Mouse (Mus musculus) heart, postnatal 10 days (tissue): ENCODE data around the gene Tcl1b3. TPM values are rescaled to one million over a fixed set of nuclear protein-coding genes. Genes with fewer than 3 reads are reported as not detected.
"Not testable (repeated sequence)": the region's sequence is repeated elsewhere in the genome, so short reads cannot be mapped to it uniquely, and the experiment has no call there.

Experiments used
- DNase-seq, 2 experiments: peaks; one replicate each; pipeline ENCODE4 v3.0.0; 2021
- intact Hi-C: fragments of 180-260 bp; cut with DNase I; formaldehyde crosslinking; loops from one replicate; pipeline ENCODE4 v1.15.1; 2025
- total RNA-seq, 2 experiments: library from RNA; stranded (reverse); gene quantifications; 2 replicates each; pipeline ENCODE4 v1.2.3; 2021

Gene Tcl1b3
- total RNA-seq: not detected

DNA sequence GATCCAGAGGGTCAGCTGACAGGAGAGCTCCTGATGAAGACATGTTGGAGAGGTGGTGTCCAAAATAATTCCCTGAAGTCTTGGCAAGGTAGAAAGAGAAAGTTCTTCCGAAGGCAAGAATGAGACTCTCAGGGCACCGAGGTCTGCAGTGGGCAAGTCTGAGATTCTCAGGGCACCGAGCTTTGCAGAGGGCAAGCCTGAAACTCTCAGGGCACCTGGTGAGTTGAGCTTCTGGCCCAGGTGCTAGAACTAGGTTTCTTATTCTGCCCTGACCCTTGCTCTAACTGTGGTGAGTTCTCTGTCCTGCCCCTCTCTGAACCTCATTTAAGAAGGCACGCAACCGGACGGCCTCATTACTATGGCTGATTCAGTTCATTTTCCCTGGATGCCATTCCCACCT, at the start of gene Tcl1b3:
Gene Tcl1b3, plus strand, starts transcription at position 301 of the 400 bp plus-strand sequence.
- intact Hi-C loops, DNase-seq: not testable (repeated sequence)

DNA sequence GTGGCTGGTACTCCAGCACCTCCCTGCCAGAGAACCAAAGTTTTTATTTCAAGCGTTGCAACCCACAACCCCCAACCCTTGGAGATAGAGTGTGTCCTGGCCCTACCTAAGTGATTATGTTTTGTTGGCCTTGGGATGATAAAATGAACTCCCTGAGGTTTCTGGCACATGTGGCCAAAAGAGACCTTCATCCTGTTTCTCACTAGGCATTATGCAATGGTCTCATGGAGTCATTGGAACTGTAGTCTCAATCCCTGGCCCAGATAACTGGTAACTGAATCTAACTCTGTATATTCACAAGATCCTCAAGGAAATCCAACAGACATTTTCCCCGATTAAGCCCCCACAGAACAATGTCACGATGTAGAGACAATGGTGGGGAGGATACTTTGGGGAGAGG, 47.7 kb upstream of the Tcl1b3 start:
- intact Hi-C loops: no loop called here
- DNase-seq: no peak

GRCm38 (mm10) chr12:105144928-105145327, 45.9 kb upstream of the Tcl1b3 start:
- DNase-seq, intact Hi-C loops: not testable (repeated sequence)

- intact Hi-C loops: no loop called here
- DNase-seq: no peak
Observed at GRCm38 (mm10) chr12:105145714-105146113, 45.1 kb upstream of the Tcl1b3 start, which contains the start of gene Tcl1b2. Tcl1b2 (plus strand) TSS chr12:105146014.

- intact Hi-C loops: not testable (repeated sequence)
- DNase-seq: peak; percentile 11 to 17
Observed at GRCm38 (mm10) chr12:105155286-105155685, 35.6 kb upstream of the Tcl1b3 start.

- no peak for DNase-seq
- intact Hi-C loops: no loop called here
Observed at GRCm38 (mm10) chr12:105158842-105159241, 32.0 kb upstream of the Tcl1b3 start.

- no peak for DNase-seq
- intact Hi-C loops: no loop called here
Observed at GRCm38 (mm10) chr12:105159390-105159789, 31.5 kb upstream of the Tcl1b3 start, which contains the start of gene Tcl1b1. Tcl1b1 (plus strand) TSS chr12:105159690.

DNA sequence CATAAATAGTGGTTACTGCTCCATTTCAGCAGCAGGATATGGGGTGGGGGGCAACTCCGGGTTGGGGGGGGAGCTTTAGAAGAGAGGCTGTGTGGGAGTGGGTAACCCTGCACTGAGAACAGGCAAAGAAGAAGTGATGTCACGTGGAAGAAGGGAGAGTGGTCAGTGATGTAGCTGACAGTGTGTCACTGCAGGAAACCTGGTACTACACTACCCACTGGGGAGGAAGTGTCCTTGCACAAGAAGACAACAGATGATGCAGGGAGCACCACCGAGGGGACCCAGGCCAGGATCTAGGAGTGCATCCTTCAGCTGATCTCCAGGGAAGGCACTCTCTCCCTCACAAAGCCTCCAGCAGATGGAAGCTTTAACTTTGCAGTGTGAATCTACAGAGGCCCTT, 24.1 kb upstream of the Tcl1b3 start:
- no peak for DNase-seq
- intact Hi-C loops: no loop called here

GRCm38 (mm10) chr12:105173366-105173765, 17.5 kb upstream of the Tcl1b3 start:
- intact Hi-C loops: no loop called here
- DNase-seq: no peak

DNA sequence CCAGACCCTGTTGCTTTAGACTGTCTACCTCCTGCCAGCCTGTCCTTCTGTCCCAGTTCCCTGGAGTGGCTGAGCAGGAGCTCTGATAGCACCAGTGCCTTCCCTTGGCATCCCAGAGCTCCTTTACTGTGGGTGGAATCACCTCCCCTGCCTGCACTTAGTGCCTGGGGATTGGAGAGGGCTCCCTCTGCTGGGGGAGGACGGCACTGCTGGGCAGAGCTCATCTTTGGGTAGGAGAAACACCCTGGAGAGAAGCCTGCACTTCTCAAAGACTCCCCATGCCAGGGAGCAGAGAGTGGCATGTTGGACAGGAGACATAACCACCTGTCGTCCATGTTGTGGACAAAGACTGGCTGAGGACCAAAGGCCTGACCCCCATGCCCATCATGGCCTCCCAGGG, 16.5 kb upstream of the Tcl1b3 start:
- intact Hi-C loops: not testable (repeated sequence)
- peak; percentile 36 to 60 for DNase-seq

DNA sequence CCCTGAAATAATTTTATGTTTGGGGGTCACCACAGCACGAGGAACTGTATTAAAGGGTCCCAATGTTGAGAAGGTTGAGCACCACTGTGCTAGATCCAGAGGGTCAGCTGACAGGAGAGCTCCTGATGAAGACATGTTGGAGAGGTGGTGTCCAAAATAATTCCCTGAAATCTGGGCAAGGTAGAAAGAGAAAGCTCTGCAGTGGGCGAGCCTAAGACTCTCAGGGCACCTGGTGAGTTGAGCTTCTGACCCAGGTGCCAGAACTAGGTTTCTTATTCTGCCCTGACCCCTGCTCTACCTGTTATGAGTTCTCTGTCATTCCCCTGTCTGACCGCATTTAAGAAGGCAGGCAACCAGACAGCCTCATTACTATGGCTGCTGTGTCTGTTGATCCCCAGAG, 14.8 kb upstream of the Tcl1b3 start, which contains the start of gene Tcl1b5:
Gene Tcl1b5, plus strand, starts transcription at position 301 of the 400 bp plus-strand sequence.
- intact Hi-C loops, DNase-seq: not testable (repeated sequence)

- not testable (repeated sequence) for DNase-seq
Observed at GRCm38 (mm10) chr12:105181040-105181644, 9.7 kb upstream of the Tcl1b3 start.

DNA sequence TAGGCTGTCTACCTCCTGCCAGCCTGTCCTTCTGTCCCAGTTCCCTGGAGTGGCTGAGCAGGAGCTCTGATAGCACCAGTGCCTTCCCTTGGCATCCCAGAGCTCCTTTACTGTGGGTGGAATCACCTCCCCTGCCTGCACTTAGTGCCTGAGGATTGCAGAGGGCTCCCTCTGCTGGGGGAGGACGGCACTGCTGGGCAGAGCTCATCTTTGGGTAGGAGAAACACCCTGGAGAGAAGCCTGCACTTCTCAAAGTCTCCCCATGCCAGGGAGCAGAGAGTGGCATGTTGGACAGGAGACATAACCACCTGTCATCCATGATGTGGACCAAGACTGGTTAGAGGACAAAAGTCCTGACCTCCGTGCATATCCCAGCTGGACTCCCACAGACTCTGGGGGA, 1.9 kb upstream of the Tcl1b3 start:
- DNase-seq: peak; percentile 4 to 22
- intact Hi-C loops: not testable (repeated sequence)

More at GRCm38 (mm10) chr12:105181040-105181644, 9.7 kb upstream of the Tcl1b3 start:
- intact Hi-C loops: not testable (repeated sequence)

GRCm38 (mm10) chr12:105199684-105200497, 9.0 kb downstream of the Tcl1b3 start:
- DNase-seq, intact Hi-C loops: not testable (repeated sequence)

GRCm38 (mm10) chr12:105201657-105202056, 10.8 kb downstream of the Tcl1b3 start, which contains the start of gene Tcl1b4:
Tcl1b4 (plus strand) TSS chr12:105201957.
- DNase-seq, intact Hi-C loops: not testable (repeated sequence)

- no peak for DNase-seq
- intact Hi-C loops: no loop called here
Observed at GRCm38 (mm10) chr12:105207071-105207470, 16.2 kb downstream of the Tcl1b3 start.

- no peak for DNase-seq
- intact Hi-C loops: no loop called here
Observed at GRCm38 (mm10) chr12:105208441-105208840, 17.6 kb downstream of the Tcl1b3 start.

- DNase-seq: no peak
- intact Hi-C loops: no loop called here
Observed at GRCm38 (mm10) chr12:105209231-105209630, 18.4 kb downstream of the Tcl1b3 start.

DNA sequence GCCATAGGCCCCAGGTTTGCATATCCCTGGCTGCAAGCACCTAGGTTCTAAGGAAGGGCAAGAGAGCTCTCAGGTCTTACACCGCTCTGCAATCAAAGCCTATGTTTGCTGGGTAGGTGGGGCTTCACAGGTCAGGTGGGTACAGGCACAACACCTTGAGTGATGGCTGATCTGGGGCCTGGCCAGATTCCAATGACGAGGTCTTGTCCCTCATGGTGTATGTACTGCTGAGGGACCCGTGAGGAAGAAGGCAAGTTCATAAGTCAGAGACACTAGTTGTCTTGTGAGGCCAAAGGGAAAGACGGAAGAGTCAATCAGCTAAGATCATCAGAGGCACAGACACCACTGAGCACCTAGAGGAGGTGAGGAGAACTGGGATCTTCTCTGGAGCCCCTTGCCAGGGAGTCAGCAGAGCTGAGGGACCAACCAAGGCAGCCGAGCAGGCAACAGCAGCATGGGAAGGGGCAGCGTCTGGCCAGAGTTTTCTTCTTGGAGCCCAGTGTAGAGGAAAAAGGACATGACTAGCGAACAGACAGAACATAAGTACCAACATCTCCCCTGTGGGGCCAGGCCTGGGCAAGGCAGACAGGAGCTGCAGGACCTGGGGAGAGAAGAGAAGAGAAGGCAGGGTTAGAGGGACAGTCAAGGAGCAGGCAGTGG, 26.4 kb downstream of the Tcl1b3 start:
- no peak for DNase-seq
- intact Hi-C loops: no loop called here

- intact Hi-C loops: no loop called here
- DNase-seq: no peak
Observed at GRCm38 (mm10) chr12:105222601-105223319, 31.9 kb downstream of the Tcl1b3 start, which contains the start of gene Tcl1. Tcl1 (minus strand) TSS chr12:105222793.
